11 mouse cellular contexts compared by ENCODE assay signal in genomic region chr2:91480399-91480801, GRCm38 (mm10). TPM values are rescaled to one million over a fixed set of nuclear protein-coding genes. Genes with fewer than 3 reads are reported as not detected.
DNase-seq lines count a peak whose midpoint lies in the region; ATAC-seq and TF ChIP-seq lines count a peak whose summit lies in the region.
"Had no signal": no experiment of that assay in that cellular context is flagged by ENCODE, and none has a peak within 500 bp of the region (broad histone marks: within the 10 kb centered on the region; RNA-seq: fewer than 3 reads in every experiment).

No protein-coding gene starts in this region.

- no peak for TF ChIP-seq CTCF in layer of hippocampus, adult 2 months (conservative IDR thresholded peaks at IDR 0.05)
- TF ChIP-seq CTCF in brain, embryonic 14.5 days (IDR thresholded peaks at IDR 0.05; ENCODE audit: borderline replicate concordance, extremely low read depth, insufficient read depth, insufficient read length), result no peak

- DNase-seq in layer of hippocampus, adult 2 months (ENCODE audit: low spot score in 2 of 2), result no peak
- DNase-seq in layer of hippocampus, adult 8-10 months (ENCODE audit: low spot score in 2 of 2), result no peak
- peak; percentile 43 for DNase-seq in brain, embryonic 14.5 days (ENCODE audit: low read depth)
- peak; percentile 58 to 60 for DNase-seq in cerebellum, adult 18-20 months
- DNase-seq in thymus, adult 18-20 months, result no peak
- DNase-seq in lung, postnatal 36 days, result no peak
- DNase-seq: gastrocnemius, postnatal 10 days had no signal

- TF ChIP-seq POLR2A in brain, embryonic 14.5 days (IDR thresholded peaks at IDR 0.05; ENCODE audit: borderline replicate concordance, extremely low read depth, insufficient read depth, insufficient read length, poor library complexity, severe bottlenecking), result no peak

- WGBS in hindbrain, embryonic 16.5 days, result 72% methylated on average over 9 of the region's 9 CpGs

- H3K27me3 ChIP-seq in hindbrain, embryonic 16.5 days (replicated peaks; ENCODE audit: control insufficient read depth, insufficient read depth, low read length), result no peaks in the 10 kb centered on the region
- H3K27me3 ChIP-seq: heart, embryonic 15.5 days; limb, embryonic 12.5 days; lung, embryonic 15.5 days had no signal

- peak; percentile 58 for ATAC-seq in hindbrain, embryonic 16.5 days

- peak overlapping the region; percentile 28; the same call in 1 of the 2 replicates for H3K27ac ChIP-seq in layer of hippocampus, adult 2 months
- H3K27ac ChIP-seq in hindbrain, embryonic 16.5 days (ENCODE audit: low read depth, low read length), result no peak overlapping the region
- H3K27ac ChIP-seq: heart, embryonic 15.5 days; limb, embryonic 12.5 days; lung, embryonic 15.5 days had no signal

- H3K36me3 ChIP-seq in hindbrain, embryonic 16.5 days (ENCODE audit: control insufficient read depth, insufficient read depth, low read length), result no peaks in the 10 kb centered on the region

- H3K4me1 ChIP-seq in hindbrain, embryonic 16.5 days (ENCODE audit: control insufficient read depth, insufficient read depth, low read depth, low read length), result no peaks in the 10 kb centered on the region
- H3K4me1 ChIP-seq: limb, embryonic 12.5 days; lung, embryonic 15.5 days had no signal

- H3K9me3 ChIP-seq in hindbrain, embryonic 16.5 days (ENCODE audit: control insufficient read depth, low read length), result no peaks in the 10 kb centered on the region
- H3K9me3 ChIP-seq: heart, embryonic 15.5 days; limb, embryonic 12.5 days; lung, embryonic 15.5 days had no signal

- H3K4me2 ChIP-seq in hindbrain, embryonic 16.5 days (ENCODE audit: low read length), result no peak overlapping the region
- H3K4me2 ChIP-seq: heart, embryonic 15.5 days; limb, embryonic 12.5 days; lung, embryonic 15.5 days had no signal

- no peak overlapping the region for H3K4me3 ChIP-seq in layer of hippocampus, adult 2 months
- H3K4me3 ChIP-seq in hindbrain, embryonic 16.5 days (ENCODE audit: low read length), result no peak overlapping the region
- H3K4me3 ChIP-seq: heart, embryonic 15.5 days; limb, embryonic 12.5 days; lung, embryonic 15.5 days had no signal

- no peak overlapping the region for H3K9ac ChIP-seq in hindbrain, embryonic 16.5 days (ENCODE audit: low read depth, low read length)
- H3K9ac ChIP-seq: heart, embryonic 15.5 days; limb, embryonic 12.5 days; lung, embryonic 15.5 days had no signal

RNA-seq across cellular contexts. Expression of gene Lrp4, which starts 23.1 kb away (rescaled TPM):
- 10 to 100 TPM; 30.1 to 30.6 TPM for total RNA-seq in layer of hippocampus, adult 2 months (2021)
- total RNA-seq in layer of hippocampus, adult 8-10 months (2022), result 10 to 100 TPM; 26.1 to 30.6 (median 29.4) TPM
- polyA plus RNA-seq in brain, embryonic 14.5 days (2012; rRNA removed), result 9.0 and 12.4 TPM in 2 replicates
- 4.5 and 5.3 TPM in 2 replicates for polyA plus RNA-seq in hindbrain, embryonic 16.5 days (2015; fragmentation: Nextera tagmentation; extraction: Ambion mirVana)

RNA-seq across cellular contexts. Expression of gene 1110051M20Rik, which starts 35.9 kb away (rescaled TPM):
- 100 to 1,000 TPM; 110 to 122 TPM for total RNA-seq in layer of hippocampus, adult 2 months (2021)
- total RNA-seq in layer of hippocampus, adult 8-10 months (2022), result 100 to 1,000 TPM; 108 to 144 (median 121) TPM
- polyA plus RNA-seq in brain, embryonic 14.5 days (2012; rRNA removed), result 82.7 and 86.3 TPM in 2 replicates
- polyA plus RNA-seq in hindbrain, embryonic 16.5 days (2015; fragmentation: Nextera tagmentation; extraction: Ambion mirVana), result 161 and 163 TPM in 2 replicates

RNA-seq across cellular contexts. Expression of gene Ckap5, which starts 46.2 kb away (rescaled TPM):
- 100 to 1,000 TPM; 111 to 115 TPM for total RNA-seq in layer of hippocampus, adult 2 months (2021)
- total RNA-seq in layer of hippocampus, adult 8-10 months (2022), result 100 to 1,000 TPM; 121 to 126 (median 123) TPM
- polyA plus RNA-seq in brain, embryonic 14.5 days (2012; rRNA removed), result 82.5 and 106 TPM in 2 replicates
- polyA plus RNA-seq in hindbrain, embryonic 16.5 days (2015; fragmentation: Nextera tagmentation; extraction: Ambion mirVana), result 90.1 and 101 TPM in 2 replicates

Comparison
In these comparisons a context has a peak if more than half of its experiments do, and no peak if none do; other contexts are left out.
1. DNase-seq: peak in brain, embryonic 14.5 days (single experiment) and cerebellum, adult 18-20 months (2 of 2); none in layer of hippocampus, adult 2 months (0 of 2), layer of hippocampus, adult 8-10 months (0 of 2), thymus, adult 18-20 months (0 of 2) and lung, postnatal 36 days (single experiment).